Mouse (Mus musculus) hindbrain, embryonic 14.5 days (tissue): Measurements from ENCODE around the gene 4930535I16Rik. TPM values are rescaled to one million over a fixed set of nuclear protein-coding genes. Genes with fewer than 3 reads are reported as not detected.

Experiments used
- polyA plus RNA-seq: library from polyadenylated mRNA; unstranded; fragments of >200 nt; fragmentation: Nextera tagmentation; extraction: Ambion mirVana; gene quantifications from 2 replicates; pipeline ENCODE4 v1.2.1, GENCODE M21; 2014

4930535I16Rik gene
- polyA plus RNA-seq, 1 experiment from 2014 or later = not detected

Other genes starting within 250 kb of the 4930535I16Rik start
- 111 and 120 TPM in 2 replicates for gene Macf1, start 233.7 kb downstream of the 4930535I16Rik start, polyA plus RNA-seq
- gene Ndufs5, start 199.8 kb downstream of the 4930535I16Rik start, polyA plus RNA-seq = 501 and 593 TPM in 2 replicates
- gene Akirin1, start 167.7 kb downstream of the 4930535I16Rik start, polyA plus RNA-seq = 88.5 and 100 TPM in 2 replicates
- gene Rhbdl2, start 130.1 kb downstream of the 4930535I16Rik start, polyA plus RNA-seq = 0.90 and 1.2 TPM in 2 replicates
- 0.09 and 0.20 TPM in 2 replicates for gene 4933427I04Rik, start 58.3 kb downstream of the 4930535I16Rik start, polyA plus RNA-seq
- 38.8 and 44.1 TPM in 2 replicates for gene Mycbp, start 13.2 kb downstream of the 4930535I16Rik start, polyA plus RNA-seq
- gene Rragc, start 576 bp downstream of the 4930535I16Rik start, polyA plus RNA-seq = 48.9 and 53.2 TPM in 2 replicates